Mouse (Mus musculus): ENCODE results near the gene Ppp1r3d. TPM values are rescaled to one million over a fixed set of nuclear protein-coding genes. Genes with fewer than 3 reads are reported as not detected.

The Ppp1r3d gene
- polyA plus RNA-seq, 1 experiment from 2014 or later = 3.1 TPM

DNA sequence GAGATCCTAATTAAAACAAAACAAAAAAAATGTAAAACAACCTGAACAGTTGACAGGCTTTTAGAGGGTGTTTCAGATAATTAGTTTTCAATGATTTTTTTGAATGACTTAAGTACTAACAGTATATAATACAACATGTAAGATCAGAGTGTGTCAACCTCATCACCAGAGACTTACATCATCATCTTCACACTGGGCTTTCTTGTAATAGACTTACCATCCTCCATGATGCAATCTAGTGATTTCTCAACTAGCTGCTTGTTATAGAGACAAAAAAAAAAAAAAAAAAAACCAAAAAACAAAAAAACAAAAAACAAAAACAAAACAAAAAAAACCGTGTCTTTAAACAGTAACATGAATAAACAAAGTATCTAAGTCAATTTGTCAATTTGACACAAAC is 5.2 kb downstream of the Ppp1r3d start:
- no peak overlapping the region for H3K27ac ChIP-seq (ENCODE audit: low read length)
- H3K27me3 ChIP-seq (ENCODE audit: control insufficient read depth, insufficient read depth, low read depth, low read length) = peaks cover 9% of the 10 kb centered on the region
- peaks cover 5% of the 10 kb centered on the region for H3K9me3 ChIP-seq (ENCODE audit: control insufficient read depth, low read length)
- no peak overlapping the region for H3K4me3 ChIP-seq (ENCODE audit: low read length)
- H3K36me3 ChIP-seq (ENCODE audit: control insufficient read depth, insufficient read depth, low read length) = no peaks in the 10 kb centered on the region
- 26% methylated on average over 1 of the region's 1 CpGs for WGBS
- H3K4me1 ChIP-seq (replicated peaks; ENCODE audit: control insufficient read depth, insufficient read depth, low read length) = peaks cover 16% of the 10 kb centered on the region
- H3K4me2 ChIP-seq (ENCODE audit: low read depth, low read length) = no peak overlapping the region
- no peak for ATAC-seq (ENCODE audit: low read depth)
- no peak overlapping the region for H3K9ac ChIP-seq (ENCODE audit: low read length)

DNA sequence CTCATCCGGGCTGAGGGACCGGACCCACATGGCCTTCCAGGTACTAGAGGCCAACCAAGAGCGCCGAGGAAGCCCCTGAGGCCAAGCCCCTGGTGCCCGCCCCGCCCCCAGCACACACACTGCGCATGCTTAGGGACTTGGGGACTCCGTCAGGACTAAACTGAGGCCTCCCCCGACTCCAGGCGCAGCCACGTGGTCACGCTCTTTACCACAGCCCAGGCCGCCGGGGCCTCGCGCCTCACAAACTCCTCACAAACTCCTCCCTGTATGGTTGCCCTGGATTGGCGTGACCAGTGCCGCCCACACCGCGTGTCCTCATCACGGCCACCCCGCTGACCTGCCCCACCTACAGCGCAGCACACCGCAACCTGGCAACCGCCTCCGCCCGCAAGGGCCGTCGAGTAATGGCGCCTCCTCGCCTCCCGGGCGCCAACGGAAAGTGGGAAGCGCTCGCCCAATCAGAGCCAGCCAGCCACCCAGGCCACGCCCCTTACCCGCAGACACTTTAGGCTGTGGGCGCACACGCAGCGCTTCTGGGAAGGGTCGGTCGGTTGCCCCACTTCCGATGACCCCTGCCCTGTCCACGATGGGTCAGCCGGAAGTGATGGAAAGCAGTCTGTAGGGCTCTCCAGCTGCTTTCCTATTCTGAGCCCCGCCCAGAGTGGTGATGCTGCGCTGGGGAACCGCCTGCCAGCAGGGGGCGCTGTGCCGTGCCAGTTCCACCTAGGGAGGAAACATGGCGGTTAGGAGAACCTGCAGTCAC is 7.0 kb downstream of the Ppp1r3d start, which contains the start of gene Sycp2:
Gene Sycp2, minus strand, starts transcription at position 633 of the 763 bp plus-strand sequence.
- ATAC-seq (ENCODE audit: low read depth) = peak; percentile 36; the same call in 1 of the 2 replicates
- no peak within 1 kb of the TSS for H3K4me2 ChIP-seq (ENCODE audit: low read depth, low read length)
- 79% methylated on average over 52 of the region's 52 CpGs for WGBS
- no peak within 1 kb of the TSS for H3K9ac ChIP-seq (ENCODE audit: low read length)
- no peak within 1 kb of the TSS for H3K27ac ChIP-seq (ENCODE audit: low read length)
- H3K4me1 ChIP-seq (replicated peaks; ENCODE audit: control insufficient read depth, insufficient read depth, low read length) = 0 out of 2 replicates have a peak, but pooled peaks cover 3% of the 10 kb centered on the region
- H3K27me3 ChIP-seq (ENCODE audit: control insufficient read depth, insufficient read depth, low read depth, low read length) = 0 out of 2 replicates have a peak, but pooled peaks cover 3% of the 10 kb centered on the region
- H3K36me3 ChIP-seq (ENCODE audit: control insufficient read depth, insufficient read depth, low read length) = no peaks in the 10 kb centered on the region
- no peak within 1 kb of the TSS for H3K4me3 ChIP-seq (ENCODE audit: low read length)
- peaks cover 5% of the 10 kb centered on the region for H3K9me3 ChIP-seq (ENCODE audit: control insufficient read depth, low read length)

Other genes with a start within 250 kb of the Ppp1r3d start
- gene Sycp2, start 6.8 kb downstream of the Ppp1r3d start, polyA plus RNA-seq (2015; fragmentation: Nextera tagmentation; extraction: Ambion mirVana) = 0.05 TPM in 1 of 2 replicates, not detected in the other
- 2.8 and 3.2 TPM in 2 replicates for gene Fam217b, start 52 bp upstream of the Ppp1r3d start, polyA plus RNA-seq (2015; fragmentation: Nextera tagmentation; extraction: Ambion mirVana)
- gene Cdh26, start 16.1 kb upstream of the Ppp1r3d start, polyA plus RNA-seq (2015; fragmentation: Nextera tagmentation; extraction: Ambion mirVana) = 0.28 and 0.30 TPM in 2 replicates

Measured in lung, embryonic 16.5 days (tissue).